Mouse (Mus musculus) ovary, adult 10 weeks (tissue): ENCODE data around the gene Qars. TPM values are rescaled to one million over a fixed set of nuclear protein-coding genes. Genes with fewer than 3 reads are reported as not detected.

Source experiments
- polyA plus RNA-seq: library from polyadenylated mRNA; stranded (reverse); fragments of 350-450 nt; fragmentation: Illumina TruSeq; extraction: RNeasy Lipid Tissue Mini Kit (QIAGEN cat#74804); gene quantifications from one replicate; pipeline ENCODE4 v1.2.3, GENCODE M21; 2014

The Qars gene
- polyA plus RNA-seq = 93.6 TPM

DNA sequence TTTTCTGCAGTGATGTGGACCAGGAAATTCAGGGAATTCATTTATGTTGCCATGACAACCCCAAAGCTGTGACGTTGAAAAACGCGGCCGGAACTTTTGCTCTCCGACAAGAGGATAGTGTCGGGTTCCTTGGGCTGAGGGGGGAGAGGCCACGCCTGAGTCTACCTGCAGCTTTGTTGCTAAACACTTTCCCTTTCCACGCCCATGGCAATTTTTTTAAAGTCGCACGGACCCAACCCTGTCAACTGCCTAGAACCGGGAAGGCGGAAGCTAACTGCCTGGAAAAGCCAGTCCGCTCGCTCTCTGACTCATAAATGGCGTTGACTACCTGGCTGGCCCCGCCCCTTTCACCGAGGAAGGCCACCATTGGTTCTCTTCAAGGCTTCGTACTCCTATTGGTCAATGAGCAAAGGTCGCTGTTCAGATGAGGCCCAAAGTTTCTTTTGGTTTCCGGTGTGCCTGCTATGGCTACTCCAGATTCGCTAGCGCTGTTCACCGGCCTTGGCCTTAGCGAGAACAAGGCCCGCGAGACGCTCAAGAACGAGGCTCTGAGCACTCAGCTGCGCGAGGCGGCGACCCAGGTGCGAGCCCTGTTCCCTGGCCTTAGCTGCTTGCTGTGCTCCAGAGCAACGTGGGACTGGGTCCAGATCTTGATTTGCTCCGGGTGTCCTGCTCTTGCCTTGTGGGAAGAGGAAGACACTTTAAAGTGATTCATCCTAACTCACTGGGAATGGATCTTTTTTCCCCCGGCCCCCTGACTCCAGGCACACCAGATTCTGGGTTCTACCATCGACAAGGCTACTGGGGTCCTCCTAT lies at the start of gene Qars:
TSS of gene Qars (plus strand) at position 88 of the 816 bp plus-strand sequence.

DNA sequence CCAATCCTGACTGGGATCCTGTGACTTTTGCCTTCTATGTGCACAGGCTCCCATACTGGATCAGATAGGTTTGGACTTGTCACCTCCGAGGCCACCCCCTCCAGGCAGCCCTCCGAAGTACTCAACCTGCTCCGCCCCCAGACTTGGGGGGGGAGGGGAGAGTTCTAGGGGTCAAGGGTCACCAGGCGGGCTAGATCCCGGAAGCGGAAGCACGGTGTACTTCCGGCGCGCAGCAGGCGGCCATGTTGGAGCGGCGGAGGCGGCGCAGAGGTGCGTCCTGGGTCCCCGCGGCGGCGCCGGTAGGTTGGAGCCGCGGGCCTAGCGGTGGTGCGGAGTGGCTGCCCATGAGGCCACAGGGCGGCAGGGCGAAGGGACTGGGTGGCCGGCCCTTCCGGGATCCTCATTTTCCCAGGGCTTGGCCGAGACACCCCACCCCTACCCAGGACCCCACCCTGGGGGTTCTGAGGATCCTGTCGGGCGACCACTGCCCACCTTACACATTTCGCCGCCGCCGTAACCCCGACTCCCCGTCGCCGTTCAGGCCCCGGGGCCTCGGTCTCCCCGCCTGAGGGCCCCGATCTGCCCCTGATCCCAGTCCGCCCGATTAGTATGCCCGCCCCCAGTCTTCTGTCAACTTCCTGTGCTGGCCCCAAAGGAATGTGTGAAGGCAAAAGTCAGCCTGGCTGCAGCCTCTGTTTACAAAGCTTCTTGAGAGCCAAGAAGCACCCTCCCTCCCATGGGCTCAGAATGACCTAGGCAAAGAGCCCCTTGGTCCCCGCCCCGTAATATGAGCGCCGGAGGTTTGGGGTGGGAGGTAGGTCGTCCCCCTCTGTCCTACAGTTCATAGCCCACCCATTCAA lies 47.0 kb upstream of the Qars start, which contains the start of gene Ccdc71:
TSS of gene Ccdc71 (plus strand) at position 209 of the 860 bp plus-strand sequence.

DNA sequence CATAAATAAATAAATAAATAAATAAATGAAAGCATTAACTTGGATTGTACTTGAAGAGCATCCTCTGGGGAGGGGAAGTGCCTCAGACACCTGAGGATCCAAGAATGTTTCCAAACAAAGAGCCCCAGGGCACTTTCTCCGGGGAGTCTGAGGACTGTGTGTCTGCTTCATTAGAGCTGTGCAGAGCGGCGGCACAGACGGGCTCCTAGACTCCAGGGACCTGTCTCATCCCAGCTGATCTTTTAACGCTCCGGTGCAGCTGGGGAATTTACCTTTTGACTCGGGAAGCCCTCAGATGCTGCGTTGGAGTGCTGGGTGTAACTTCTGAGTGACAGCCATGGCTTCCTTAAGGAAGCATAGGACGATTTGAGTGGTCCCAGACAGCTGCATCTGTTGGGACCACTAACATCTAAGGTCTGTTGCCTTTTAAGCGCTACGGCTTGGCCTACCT lies 46.3 kb upstream of the Qars start, which contains the start of gene Klhdc8b:
TSS of gene Klhdc8b (minus strand) at position 401 of the 451 bp plus-strand sequence.

DNA sequence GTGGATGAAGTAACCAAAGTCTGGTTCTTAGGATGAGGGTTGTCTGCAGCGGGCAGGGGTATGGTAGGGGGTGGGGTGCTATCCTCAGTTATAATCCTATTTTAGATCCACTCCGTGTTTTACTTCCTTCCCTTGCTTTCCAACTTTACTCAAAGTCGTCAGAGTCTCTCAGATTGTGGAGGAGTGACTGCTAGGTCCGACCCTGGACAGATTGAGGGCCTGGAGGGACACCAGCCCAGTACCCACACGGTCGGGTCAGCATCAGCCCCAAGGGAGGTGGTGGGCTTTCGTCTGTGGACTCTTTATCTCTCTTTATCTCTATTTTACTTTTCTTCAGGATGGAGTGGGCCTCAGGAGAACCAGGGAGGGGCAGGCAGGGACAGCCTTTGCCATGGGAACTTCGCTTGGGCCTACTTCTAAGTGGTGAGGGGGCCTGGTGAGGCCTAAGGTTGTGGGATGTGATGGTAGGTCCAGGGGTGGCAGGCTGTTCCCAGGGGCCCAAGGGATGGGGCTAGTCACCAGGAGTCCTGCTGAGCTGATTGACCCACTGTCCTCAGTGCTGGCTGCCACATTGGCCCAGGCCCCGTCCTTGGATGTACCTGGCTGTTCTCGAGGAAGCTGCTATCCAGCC lies 27.7 kb upstream of the Qars start, which contains the start of gene Lamb2:
TSS of gene Lamb2 (plus strand) at position 16 of the 631 bp plus-strand sequence.

DNA sequence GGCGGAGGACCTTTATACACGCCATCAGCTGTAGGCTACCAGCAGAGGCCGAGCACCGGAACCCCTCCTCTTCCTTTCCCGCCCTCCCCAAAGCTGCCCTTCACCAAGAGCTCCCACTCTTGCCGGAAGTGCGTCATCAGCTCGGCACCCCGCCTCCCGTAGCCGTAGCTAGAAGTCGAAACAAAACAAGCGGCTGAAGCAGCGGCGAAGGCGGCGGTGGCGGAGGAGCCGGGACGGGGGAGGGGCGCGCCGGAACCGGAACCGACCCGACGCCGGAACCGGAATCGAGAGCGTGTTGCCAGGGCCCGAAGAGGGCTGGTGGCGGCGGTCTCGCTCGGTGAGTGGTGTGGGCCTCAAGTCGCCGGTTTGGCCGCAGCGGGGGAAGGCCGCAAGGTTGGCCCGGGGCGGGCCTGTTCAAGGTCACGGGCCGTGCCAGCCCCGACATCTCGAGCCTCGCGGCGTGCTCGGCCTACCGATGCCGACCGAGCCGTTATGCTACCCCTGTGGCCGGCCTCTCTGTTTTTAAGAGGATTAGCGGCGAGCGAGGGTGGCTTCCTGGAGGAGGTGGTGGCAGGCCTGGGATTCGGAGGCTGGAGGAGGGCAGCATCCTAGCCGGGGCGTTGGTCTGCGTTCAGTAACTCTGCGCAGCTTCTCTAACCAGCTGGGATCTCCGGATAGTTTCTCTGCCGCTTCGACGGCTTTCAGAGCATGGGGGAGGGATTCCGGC lies 16.8 kb upstream of the Qars start, which contains the start of gene Usp19:
TSS of gene Usp19 (plus strand) at position 44 of the 727 bp plus-strand sequence.

DNA sequence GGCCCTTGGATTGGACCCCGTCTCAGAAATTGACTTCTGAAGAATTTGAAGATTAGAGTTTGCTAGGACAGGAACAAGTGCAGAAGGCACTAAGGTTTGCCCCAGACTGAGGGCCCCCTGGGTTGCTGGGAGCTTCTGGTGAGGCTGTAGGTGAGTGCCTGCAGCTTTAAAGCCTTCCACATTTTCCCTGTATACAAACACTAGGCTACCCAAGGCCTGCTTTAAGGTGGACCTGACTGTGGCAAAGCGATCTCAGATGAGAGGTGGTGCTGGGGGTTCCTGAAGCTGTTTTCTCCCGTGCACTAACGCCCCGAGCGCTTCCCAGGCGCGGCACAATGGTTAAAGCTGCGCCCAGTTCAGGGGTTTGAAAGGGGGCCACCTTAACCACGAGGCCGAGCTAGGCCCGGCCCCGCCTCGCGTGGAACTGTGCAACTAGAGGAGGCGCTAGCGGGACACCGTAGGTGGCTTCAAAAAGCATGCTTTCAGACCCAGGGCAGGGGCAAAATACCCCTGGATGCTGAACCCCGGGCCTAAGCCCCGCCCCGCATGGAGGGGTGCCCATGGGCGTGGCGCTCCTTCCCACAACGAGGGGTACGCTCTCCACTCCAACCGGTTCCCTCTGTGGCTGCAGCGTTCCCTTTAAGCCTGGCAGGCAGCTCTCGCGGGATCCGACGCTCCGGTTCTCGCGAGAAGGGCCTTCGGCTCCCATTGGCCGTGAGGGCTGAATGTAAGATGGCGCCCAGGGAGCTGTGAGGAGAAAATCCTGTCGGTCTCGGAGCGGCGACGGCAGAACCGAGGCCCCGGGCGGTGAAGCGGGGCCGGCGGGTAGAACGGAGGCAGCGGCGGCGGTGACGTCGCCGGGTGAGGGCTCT lies 9.1 kb downstream of the Qars start, which contains the start of gene Qrich1:
TSS of gene Qrich1 (plus strand) at position 427 of the 872 bp plus-strand sequence.

DNA sequence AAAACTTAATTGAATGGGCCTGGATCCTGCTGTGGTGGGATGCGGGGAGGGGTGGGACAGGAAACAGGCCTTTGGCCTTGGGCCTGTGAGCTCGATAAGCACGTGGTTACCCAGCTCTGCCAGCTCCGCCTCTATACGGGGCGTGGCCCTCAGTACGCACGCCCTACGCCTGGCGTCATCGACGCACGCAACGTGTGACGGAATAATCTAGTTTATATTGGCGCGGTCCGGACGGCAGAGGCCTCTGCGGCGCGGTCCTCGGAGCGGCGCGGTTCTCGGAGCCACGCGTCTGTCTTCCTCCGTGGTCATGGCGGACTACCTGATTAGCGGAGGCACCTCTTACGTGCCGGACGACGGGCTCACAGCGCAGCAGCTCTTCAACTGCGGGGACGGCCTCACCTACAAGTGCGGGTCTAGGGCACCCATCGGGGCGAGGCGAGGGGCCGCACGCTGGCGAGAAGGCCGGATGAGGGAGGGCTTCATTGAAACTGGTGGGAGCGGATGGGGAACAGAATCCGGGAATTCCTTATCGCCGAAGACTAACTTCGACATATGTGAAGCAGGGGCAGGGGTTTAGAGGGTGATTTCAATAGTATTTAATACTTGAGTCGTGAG lies 52.8 kb downstream of the Qars start, which contains the start of gene Impdh2:
TSS of gene Impdh2 (plus strand) at position 60 of the 615 bp plus-strand sequence.

Other genes starting within 250 kb of the Qars start
- gene Dag1, start 243.7 kb upstream of the Qars start, polyA plus RNA-seq = 136 TPM
- gene Nicn1, start 217.3 kb upstream of the Qars start, polyA plus RNA-seq = 21.4 TPM
- 0.88 TPM for gene Amt, start 210.9 kb upstream of the Qars start, polyA plus RNA-seq
- 612 TPM for gene Rhoa, start 201.6 kb upstream of the Qars start, polyA plus RNA-seq
- 5.5 TPM for gene Tcta, start 201.5 kb upstream of the Qars start, polyA plus RNA-seq
- gene Gpx1, start 168.8 kb upstream of the Qars start, polyA plus RNA-seq = 8.7 TPM
- gene Usp4, start 159.9 kb upstream of the Qars start, polyA plus RNA-seq = 50.8 TPM
- gene 1700102P08Rik, start 114.9 kb upstream of the Qars start, polyA plus RNA-seq = 0.91 TPM
- gene Ccdc36, start 79.2 kb upstream of the Qars start, polyA plus RNA-seq = 0.20 TPM
- not detected for gene BC048562, start 71.2 kb upstream of the Qars start, polyA plus RNA-seq
- 4.3 TPM for gene Ccdc71, start 47.2 kb upstream of the Qars start, polyA plus RNA-seq
- 0.66 TPM for gene Klhdc8b, start 46.1 kb upstream of the Qars start, polyA plus RNA-seq
- 5.2 TPM for gene Lamb2, start 28.0 kb upstream of the Qars start, polyA plus RNA-seq
- gene Usp19, start 17.1 kb upstream of the Qars start, polyA plus RNA-seq = 7.3 TPM
- 63.5 TPM for gene Qrich1, start 9.1 kb downstream of the Qars start, polyA plus RNA-seq
- 52.1 TPM for gene Impdh2, start 52.6 kb downstream of the Qars start, polyA plus RNA-seq
- gene Ndufaf3, start 59.7 kb downstream of the Qars start, polyA plus RNA-seq = 1.8 TPM
- gene Dalrd3, start 62.2 kb downstream of the Qars start, polyA plus RNA-seq = 1.1 TPM
- 4.0 TPM for gene Wdr6, start 71.0 kb downstream of the Qars start, polyA plus RNA-seq
- 0.26 TPM for gene P4htm, start 90.0 kb downstream of the Qars start, polyA plus RNA-seq
- 45.3 TPM for gene Arih2, start 141.7 kb downstream of the Qars start, polyA plus RNA-seq
- gene Slc25a20, start 154.4 kb downstream of the Qars start, polyA plus RNA-seq = 50.5 TPM
- 121 TPM for gene Prkar2a, start 181.6 kb downstream of the Qars start, polyA plus RNA-seq